ENCODE assay signal across 28 mouse cellular contexts in the genomic region with DNA sequence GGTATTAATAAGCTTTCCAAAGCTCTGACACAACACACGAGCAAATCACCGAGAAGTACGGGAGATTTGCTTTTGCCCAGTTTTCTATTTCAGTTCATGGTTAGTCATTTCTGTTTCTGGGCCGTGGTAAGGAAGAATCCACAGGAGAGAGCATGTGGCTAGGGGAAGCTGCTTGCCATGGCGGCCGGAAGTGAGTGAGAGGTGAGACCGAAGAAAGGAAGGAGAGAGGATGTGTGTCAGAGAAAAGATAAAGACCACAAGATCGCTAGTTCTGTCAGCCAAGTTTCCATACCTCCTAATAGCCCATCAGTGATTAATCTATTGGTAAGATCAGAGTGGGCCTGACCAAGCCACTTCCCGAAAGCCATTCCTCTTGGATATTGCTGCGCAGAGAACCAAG.
DNase-seq lines count a peak whose midpoint lies in the region; ATAC-seq and TF ChIP-seq lines count a peak whose summit lies in the region.
"Had no signal": no experiment of that assay in that cellular context is flagged by ENCODE, and none has a peak within 500 bp of the region (broad histone marks: within the 10 kb centered on the region; RNA-seq: fewer than 3 reads in every experiment).

No protein-coding gene starts in this region.

- peak in 1 of 2 experiments; percentile 12; a peak in 1 of 4 replicates for TF ChIP-seq EP300 in MEL (IDR thresholded peaks at IDR 0.05; ENCODE audit: low read depth in 1 of 2, low read length in 2 of 2)

- TF ChIP-seq CTCF in thymus, adult 2 months (IDR thresholded peaks at IDR 0.05; ENCODE audit: borderline replicate concordance, control insufficient read depth, extremely low read depth, insufficient read depth, low read length, poor library complexity) = no peak
- no peak for TF ChIP-seq CTCF in MEL (IDR thresholded peaks at IDR 0.05 in 2 of 3, conservative IDR thresholded peaks at IDR 0.05 in 1 of 3; ENCODE audit: control insufficient read depth in 1 of 3, insufficient read depth in 1 of 3, low read depth in 2 of 3, low read length in 3 of 3, poor library complexity in 1 of 3, severe bottlenecking in 1 of 3)

- H3K27me3 ChIP-seq in thymus, adult 2 months (ENCODE audit: control insufficient read depth, insufficient read depth, low read length) = no peaks in the 10 kb centered on the region
- no peaks in the 10 kb centered on the region for H3K27me3 ChIP-seq in MEL (ENCODE audit: control insufficient read depth in 1 of 2, insufficient read depth in 2 of 2, low read length in 2 of 2)
- H3K27me3 ChIP-seq in hindbrain, embryonic 13.5 days = no peaks in the 10 kb centered on the region
- H3K27me3 ChIP-seq: forebrain, embryonic 13.5 days; heart, embryonic 12.5 days; hindbrain, embryonic 15.5 days; intestine, embryonic 15.5 days; stomach, embryonic 15.5 days had no signal

- no peaks in the 10 kb centered on the region for H3K36me3 ChIP-seq in thymus, adult 2 months (ENCODE audit: control insufficient read depth, insufficient read depth, low read length)
- H3K36me3 ChIP-seq in MEL (ENCODE audit: control insufficient read depth in 1 of 2, insufficient read depth in 2 of 2, low read length in 2 of 2) = peaks cover 0 to 9% of the 10 kb centered on the region in 2 experiments; a peak in 2 of 4 replicates
- no peaks in the 10 kb centered on the region for H3K36me3 ChIP-seq in hindbrain, embryonic 13.5 days
- H3K36me3 ChIP-seq: G1E; heart, embryonic 12.5 days; hindbrain, embryonic 15.5 days; intestine, embryonic 15.5 days; stomach, embryonic 15.5 days had no signal

- H3K9ac ChIP-seq in MEL (ENCODE audit: control insufficient read depth, low read depth, low read length, poor library complexity, severe bottlenecking) = no peak overlapping the region
- H3K9ac ChIP-seq in hindbrain, embryonic 13.5 days = no peak overlapping the region
- H3K9ac ChIP-seq: forebrain, embryonic 13.5 days; heart, embryonic 12.5 days; hindbrain, embryonic 15.5 days; intestine, embryonic 15.5 days; liver, embryonic 14.5 days; lung, embryonic 14.5 days; stomach, embryonic 15.5 days had no signal

- no peak overlapping the region for H3K27ac ChIP-seq in thymus, adult 2 months (ENCODE audit: control insufficient read depth, insufficient read depth, low read length)
- peak overlapping the region; percentile 49 for H3K27ac ChIP-seq in MEL (ENCODE audit: control insufficient read depth, low read depth, low read length)
- H3K27ac ChIP-seq in hindbrain, embryonic 13.5 days = no peak overlapping the region
- H3K27ac ChIP-seq: forebrain, embryonic 13.5 days; heart, adult 2 months; hindbrain, embryonic 15.5 days; intestine, embryonic 15.5 days; liver, embryonic 14.5 days; stomach, embryonic 15.5 days had no signal

- H3K4me1 ChIP-seq in thymus, adult 2 months (replicated peaks; ENCODE audit: control insufficient read depth, insufficient read depth, low read length) = 0 out of 2 replicates have a peak, but pooled peaks cover 4% of the 10 kb centered on the region
- H3K4me1 ChIP-seq in MEL (ENCODE audit: control insufficient read depth in 1 of 2, insufficient read depth in 2 of 2, low read length in 2 of 2) = peaks cover 4 to 6% of the 10 kb centered on the region in 2 experiments; a peak in 3 of 4 replicates
- no peaks in the 10 kb centered on the region for H3K4me1 ChIP-seq in hindbrain, embryonic 13.5 days (replicated peaks)
- H3K4me1 ChIP-seq: forebrain, embryonic 13.5 days; heart, embryonic 12.5 days; hindbrain, embryonic 15.5 days; intestine, embryonic 15.5 days; stomach, embryonic 15.5 days had no signal

- TF ChIP-seq RAD21 in MEL (IDR thresholded peaks at IDR 0.05; ENCODE audit: low read depth, low read length) = no peak

- WGBS in thymus, adult 2 months = 29% methylated on average over 10 of the region's 10 CpGs
- WGBS in hindbrain, embryonic 13.5 days = 91% methylated on average over 10 of the region's 10 CpGs

- H3K4me2 ChIP-seq in hindbrain, embryonic 13.5 days = no peak overlapping the region
- H3K4me2 ChIP-seq: forebrain, embryonic 13.5 days; heart, embryonic 12.5 days; hindbrain, embryonic 15.5 days; intestine, embryonic 15.5 days; lung, embryonic 14.5 days; midbrain, embryonic 11.5 days; stomach, embryonic 15.5 days had no signal

- peak; percentile 65 for ATAC-seq in megakaryocyte-erythroid progenitor cell, adult 5-6 weeks (replicated peaks; ENCODE audit: low FRiP score, low TSS enrichment, poor library complexity, severe bottlenecking)
- ATAC-seq in hindbrain, embryonic 13.5 days (ENCODE audit: low FRiP score) = no peak
- ATAC-seq: forebrain, embryonic 13.5 days; intestine, embryonic 15.5 days; midbrain, embryonic 16.5 days had no signal

- TF ChIP-seq POLR2A in thymus, adult 2 months (IDR thresholded peaks at IDR 0.05; ENCODE audit: control insufficient read depth, extremely low read depth, insufficient read depth, low read length, poor library complexity) = no peak
- TF ChIP-seq POLR2A in MEL (IDR thresholded peaks at IDR 0.05; ENCODE audit: control insufficient read depth in 1 of 2, insufficient read depth in 1 of 2, low read depth in 1 of 2, low read length in 2 of 2, poor library complexity in 1 of 2) = no peak

- peak; percentile 18 for DNase-seq in thymus, postnatal 14 days
- no peak for DNase-seq in thymus, adult 2 months
- DNase-seq in MEL (ENCODE audit: low read depth, low spot score) = peak; percentile 45
- peak; percentile 22 for DNase-seq in induced T-regulatory cell, adult 2 months (ENCODE audit: low read depth)
- no peak for DNase-seq in lung, postnatal 4 days
- DNase-seq in cerebellum, postnatal 36 days = no peak
- DNase-seq: adrenal gland, adult 2 months; cerebellum, adult 2 months; cerebellum, postnatal 14 days; gastrocnemius, postnatal 25 days; heart, adult 2 months; heart, postnatal 4 days; kidney, adult 2 months; kidney, postnatal 36 days; left cerebral cortex, postnatal 4 days; lung, embryonic 14.5 days; right cerebral cortex, postnatal 25 days had no signal

- no peak overlapping the region for H3K4me3 ChIP-seq in thymus, adult 2 months (ENCODE audit: control insufficient read depth, insufficient read depth, low read length)
- no peak overlapping the region for H3K4me3 ChIP-seq in MEL (ENCODE audit: control insufficient read depth in 1 of 2, insufficient read depth in 1 of 2, low read depth in 2 of 2, low read length in 2 of 2)
- no peak overlapping the region for H3K4me3 ChIP-seq in hindbrain, embryonic 13.5 days
- H3K4me3 ChIP-seq: forebrain, embryonic 13.5 days; heart, adult 2 months; heart, embryonic 12.5 days; hindbrain, embryonic 15.5 days; intestine, embryonic 15.5 days; stomach, embryonic 15.5 days had no signal

- no peaks in the 10 kb centered on the region for H3K79me2 ChIP-seq in MEL (ENCODE audit: control insufficient read depth, insufficient read depth, low read length, poor library complexity)

- no peaks in the 10 kb centered on the region for H3K9me3 ChIP-seq in MEL (replicated peaks; ENCODE audit: insufficient read depth, low read length)
- H3K9me3 ChIP-seq in hindbrain, embryonic 13.5 days = no peaks in the 10 kb centered on the region
- H3K9me3 ChIP-seq: forebrain, embryonic 13.5 days; G1E; heart, embryonic 12.5 days; hindbrain, embryonic 15.5 days; intestine, embryonic 15.5 days; stomach, embryonic 15.5 days had no signal

TF ChIP-seq in MEL, 35 proteins besides CTCF, POLR2A, EP300 and RAD21:
- TF ChIP-seq RCOR1 (IDR thresholded peaks at IDR 0.05; ENCODE audit: low read depth, low read length) (no peak), GATA1 (IDR thresholded peaks at IDR 0.05; ENCODE audit: low read depth, low read length) (0 out of 2 replicates have a peak, but pooled peaks have one; percentile 4), MXI1 (IDR thresholded peaks at IDR 0.05; ENCODE audit: low read depth, low read length) (no peak), TAL1 (IDR thresholded peaks at IDR 0.05; ENCODE audit: low read length) (no peak), TBP (IDR thresholded peaks at IDR 0.05; ENCODE audit: low read depth, low read length) (no peak)

Comparison
In these comparisons a context has a peak if more than half of its experiments do, and no peak if none do; other contexts are left out.
1. DNase-seq: peak in thymus, postnatal 14 days (single experiment), MEL (single experiment) and induced T-regulatory cell, adult 2 months (single experiment); none in thymus, adult 2 months (single experiment), lung, postnatal 4 days (0 of 2) and cerebellum, postnatal 36 days (0 of 2).